Mouse (Mus musculus): ENCODE measurements around the gene Pafah1b2. TPM values are rescaled to one million over a fixed set of nuclear protein-coding genes. Genes with fewer than 3 reads are reported as not detected.

Gene Pafah1b2
- polyA plus RNA-seq, 1 experiment from 2014 or later, result 148 TPM

GRCm38 (mm10) chr9:46033862-46034261 is 21.4 kb upstream of the Pafah1b2 start:
- 62% methylated on average over 3 of the region's 3 CpGs for WGBS

DNA sequence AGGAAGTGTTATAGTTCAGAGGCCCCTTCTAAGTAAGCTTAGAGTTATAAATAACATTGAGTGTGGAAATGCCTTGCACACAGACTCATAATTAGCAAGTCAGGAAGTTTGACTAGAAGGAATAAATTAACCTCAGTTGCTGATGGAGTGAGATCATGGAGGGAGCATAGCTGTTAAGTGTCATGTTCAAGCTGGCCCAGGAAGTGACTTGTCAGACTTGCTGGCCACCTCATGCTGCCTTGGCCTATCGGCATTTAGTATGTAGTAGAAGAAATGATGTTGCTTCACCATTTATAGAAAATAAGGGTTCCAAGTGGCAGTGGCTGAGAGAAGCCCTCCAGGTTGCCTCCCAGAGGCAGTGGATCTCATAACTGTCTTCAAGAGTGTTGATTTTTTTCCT is 20.6 kb upstream of the Pafah1b2 start:
- H3K9ac ChIP-seq (ENCODE audit: low read length), result peak overlapping the region; percentile 21; the same call in 1 of the 2 replicates
- H3K27me3 ChIP-seq (ENCODE audit: control insufficient read depth, insufficient read depth, low read length), result no peaks in the 10 kb centered on the region
- peaks cover 30 to 47% of the 10 kb centered on the region in 2 experiments for H3K4me1 ChIP-seq (ENCODE audit: control insufficient read depth in 2 of 2, insufficient read depth in 2 of 2, low read length in 2 of 2)
- H3K9me3 ChIP-seq (ENCODE audit: control insufficient read depth, low read length), result no peaks in the 10 kb centered on the region
- WGBS, result 49% methylated on average over 1 of the region's 1 CpGs
- peak overlapping the region; percentile 33; the same call in 1 of the 2 replicates for H3K4me2 ChIP-seq (ENCODE audit: low read length)
- H3K27ac ChIP-seq (replicated peaks in 1 of 2; ENCODE audit: control insufficient read depth in 1 of 2, insufficient read depth in 1 of 2, low read depth in 2 of 2, low read length in 2 of 2), result peak overlapping the region in 1 of 2 experiments; percentile 51; a peak in 2 of 4 replicates
- no peaks in the 10 kb centered on the region for H3K36me3 ChIP-seq (ENCODE audit: control insufficient read depth, insufficient read depth, low read length)
- no peak for ATAC-seq (ENCODE audit: insufficient number of reproducible peaks, insufficient read depth, low FRiP score, low read depth)
- no peak overlapping the region for H3K4me3 ChIP-seq (ENCODE audit: control insufficient read depth in 1 of 2, insufficient read depth in 1 of 2, low read depth in 1 of 2, low read length in 2 of 2)

More at GRCm38 (mm10) chr9:46033862-46034261, 21.4 kb upstream of the Pafah1b2 start:
- Histone ChIP-seq H3K9ac (ENCODE audit: low read length) (no peak overlapping the region), H3K9me3 (ENCODE audit: control insufficient read depth, low read length) (no peaks in the 10 kb centered on the region), H3K36me3 (ENCODE audit: control insufficient read depth, insufficient read depth, low read length) (no peaks in the 10 kb centered on the region), H3K4me2 (ENCODE audit: low read length) (no peak overlapping the region), H3K27ac (replicated peaks in 1 of 2; ENCODE audit: control insufficient read depth in 1 of 2, insufficient read depth in 1 of 2, low read depth in 2 of 2, low read length in 2 of 2) (no peak overlapping the region), H3K4me3 (ENCODE audit: control insufficient read depth in 1 of 2, insufficient read depth in 1 of 2, low read depth in 1 of 2, low read length in 2 of 2) (no peak overlapping the region), H3K4me1 (ENCODE audit: control insufficient read depth in 2 of 2, insufficient read depth in 2 of 2, low read length in 2 of 2) (peaks cover 32 to 47% of the 10 kb centered on the region in 2 experiments), H3K27me3 (ENCODE audit: control insufficient read depth, insufficient read depth, low read length) (no peaks in the 10 kb centered on the region)
- ATAC-seq (ENCODE audit: insufficient number of reproducible peaks, insufficient read depth, low FRiP score, low read depth), result no peak

GRCm38 (mm10) chr9:46032190-46032589 is 19.7 kb upstream of the Pafah1b2 start:
- Histone ChIP-seq H3K36me3 (ENCODE audit: control insufficient read depth, insufficient read depth, low read length) (no peaks in the 10 kb centered on the region), H3K9ac (ENCODE audit: low read length) (peak overlapping the region; percentile 21; the same call in 1 of the 2 replicates), H3K9me3 (ENCODE audit: control insufficient read depth, low read length) (no peaks in the 10 kb centered on the region), H3K4me2 (ENCODE audit: low read length) (peak overlapping the region; percentile 33), H3K27ac (replicated peaks in 1 of 2; ENCODE audit: control insufficient read depth in 1 of 2, insufficient read depth in 1 of 2, low read depth in 2 of 2, low read length in 2 of 2) (peak overlapping the region; percentile 17 to 51; a peak in 3 of 4 replicates), H3K4me1 (ENCODE audit: control insufficient read depth in 2 of 2, insufficient read depth in 2 of 2, low read length in 2 of 2) (peaks cover 32 to 47% of the 10 kb centered on the region in 2 experiments), H3K4me3 (ENCODE audit: control insufficient read depth in 1 of 2, insufficient read depth in 1 of 2, low read depth in 1 of 2, low read length in 2 of 2) (no peak overlapping the region), H3K27me3 (ENCODE audit: control insufficient read depth, insufficient read depth, low read length) (no peaks in the 10 kb centered on the region)
- ATAC-seq (ENCODE audit: insufficient number of reproducible peaks, insufficient read depth, low FRiP score, low read depth), result no peak
- 16% methylated on average over 6 of the region's 6 CpGs for WGBS

DNA sequence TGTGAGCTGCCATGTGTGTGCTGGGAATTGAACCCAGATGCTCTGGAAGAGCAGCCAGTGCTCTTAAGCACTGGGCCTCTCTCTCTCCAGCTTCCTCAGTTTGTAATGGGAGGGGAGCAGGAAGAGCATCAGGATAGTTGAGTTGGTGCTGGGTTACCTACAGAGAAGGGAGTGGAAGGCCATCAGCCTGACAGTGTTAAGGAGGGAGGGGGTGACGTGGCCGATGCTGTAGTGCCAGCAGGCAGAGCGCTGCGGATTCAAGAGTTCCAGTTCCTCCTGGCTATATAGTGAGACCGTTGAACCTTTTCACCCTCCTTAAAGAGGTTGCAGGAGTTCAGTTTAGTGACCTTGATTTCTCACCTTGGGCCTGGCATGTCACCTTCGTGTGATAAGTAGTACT is 18.5 kb upstream of the Pafah1b2 start:
- 47% methylated on average over 6 of the region's 6 CpGs for WGBS
- H3K27ac ChIP-seq (replicated peaks in 1 of 2; ENCODE audit: control insufficient read depth in 1 of 2, insufficient read depth in 1 of 2, low read depth in 2 of 2, low read length in 2 of 2), result peak overlapping the region; percentile 55 to 59
- H3K4me3 ChIP-seq (ENCODE audit: control insufficient read depth in 1 of 2, insufficient read depth in 1 of 2, low read depth in 1 of 2, low read length in 2 of 2), result no peak overlapping the region
- H3K4me1 ChIP-seq (ENCODE audit: control insufficient read depth in 2 of 2, insufficient read depth in 2 of 2, low read length in 2 of 2), result peaks cover 32 to 47% of the 10 kb centered on the region in 2 experiments
- ATAC-seq (ENCODE audit: insufficient number of reproducible peaks, insufficient read depth, low FRiP score, low read depth), result no peak
- no peaks in the 10 kb centered on the region for H3K36me3 ChIP-seq (ENCODE audit: control insufficient read depth, insufficient read depth, low read length)
- no peaks in the 10 kb centered on the region for H3K27me3 ChIP-seq (ENCODE audit: control insufficient read depth, insufficient read depth, low read length)
- no peak overlapping the region for H3K9ac ChIP-seq (ENCODE audit: low read length)
- H3K4me2 ChIP-seq (ENCODE audit: low read length), result no peak overlapping the region
- H3K9me3 ChIP-seq (ENCODE audit: control insufficient read depth, low read length), result no peaks in the 10 kb centered on the region

DNA sequence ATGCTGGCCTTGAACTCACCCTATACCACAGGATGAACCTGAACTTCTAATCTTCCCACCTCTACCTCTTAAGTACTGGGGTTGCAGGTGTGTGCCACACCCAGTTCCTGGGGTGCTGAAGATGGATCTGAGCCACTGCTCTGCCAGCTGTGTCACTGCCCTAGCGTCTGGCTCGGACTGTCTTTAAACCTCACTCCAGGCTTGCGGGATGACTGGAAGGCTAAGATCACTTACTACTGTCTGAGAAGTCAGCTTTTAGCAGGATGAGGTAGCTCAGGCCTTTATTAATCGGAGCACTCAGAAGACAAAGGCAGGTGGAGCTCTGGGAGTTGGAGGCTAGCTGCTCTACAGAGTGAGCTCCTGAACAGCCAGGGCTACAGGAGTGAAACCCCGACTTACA is 17.7 kb upstream of the Pafah1b2 start:
- Histone ChIP-seq H3K4me3 (ENCODE audit: control insufficient read depth in 1 of 2, insufficient read depth in 1 of 2, low read depth in 1 of 2, low read length in 2 of 2) (no peak overlapping the region), H3K27me3 (ENCODE audit: control insufficient read depth, insufficient read depth, low read length) (no peaks in the 10 kb centered on the region), H3K9ac (ENCODE audit: low read length) (0 out of 2 replicates have a peak overlapping the region, but pooled peaks have one; percentile 30), H3K27ac (replicated peaks in 1 of 2; ENCODE audit: control insufficient read depth in 1 of 2, insufficient read depth in 1 of 2, low read depth in 2 of 2, low read length in 2 of 2) (no peak overlapping the region), H3K4me2 (ENCODE audit: low read length) (no peak overlapping the region), H3K36me3 (ENCODE audit: control insufficient read depth, insufficient read depth, low read length) (no peaks in the 10 kb centered on the region), H3K9me3 (ENCODE audit: control insufficient read depth, low read length) (no peaks in the 10 kb centered on the region), H3K4me1 (ENCODE audit: control insufficient read depth in 2 of 2, insufficient read depth in 2 of 2, low read length in 2 of 2) (peaks cover 27 to 41% of the 10 kb centered on the region in 2 experiments)
- no peak for ATAC-seq (ENCODE audit: insufficient number of reproducible peaks, insufficient read depth, low FRiP score, low read depth)
- 82% methylated on average over 5 of the region's 5 CpGs for WGBS

DNA sequence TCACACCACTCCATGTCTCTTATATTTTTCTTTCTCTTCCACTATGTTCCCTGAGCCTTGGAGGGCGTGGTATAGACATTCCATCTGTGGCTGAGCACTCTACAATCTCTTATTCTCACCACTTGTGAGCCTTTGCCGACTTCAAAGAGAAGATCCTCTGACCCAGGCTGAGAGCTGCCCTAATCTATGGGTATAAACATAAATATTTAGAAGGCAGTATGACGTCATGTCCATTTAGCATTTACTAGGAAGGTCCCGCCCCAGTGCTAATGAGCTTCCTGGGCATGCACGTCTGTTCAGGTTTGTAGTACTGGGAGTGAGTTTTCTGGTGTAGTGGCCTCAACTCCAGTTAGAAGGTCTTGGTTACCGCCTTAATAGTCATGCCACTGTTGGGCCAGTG is 17.0 kb upstream of the Pafah1b2 start:
- ATAC-seq (ENCODE audit: insufficient number of reproducible peaks, insufficient read depth, low FRiP score, low read depth), result no peak
- H3K9ac ChIP-seq (ENCODE audit: low read length), result no peak overlapping the region
- 67% methylated on average over 6 of the region's 6 CpGs for WGBS

GRCm38 (mm10) chr9:46027994-46028393 is 15.5 kb upstream of the Pafah1b2 start:
- Histone ChIP-seq H3K27ac (replicated peaks in 1 of 2; ENCODE audit: control insufficient read depth in 1 of 2, insufficient read depth in 1 of 2, low read depth in 2 of 2, low read length in 2 of 2) (no peak overlapping the region), H3K4me3 (ENCODE audit: control insufficient read depth in 1 of 2, insufficient read depth in 1 of 2, low read depth in 1 of 2, low read length in 2 of 2) (no peak overlapping the region), H3K27me3 (ENCODE audit: control insufficient read depth, insufficient read depth, low read length) (no peaks in the 10 kb centered on the region), H3K36me3 (ENCODE audit: control insufficient read depth, insufficient read depth, low read length) (no peaks in the 10 kb centered on the region), H3K4me2 (ENCODE audit: low read length) (no peak overlapping the region), H3K4me1 (ENCODE audit: control insufficient read depth in 2 of 2, insufficient read depth in 2 of 2, low read length in 2 of 2) (peaks cover 17 to 29% of the 10 kb centered on the region in 2 experiments), H3K9me3 (ENCODE audit: control insufficient read depth, low read length) (no peaks in the 10 kb centered on the region), H3K9ac (ENCODE audit: low read length) (no peak overlapping the region)
- 50% methylated on average over 8 of the region's 8 CpGs for WGBS
- no peak for ATAC-seq (ENCODE audit: insufficient number of reproducible peaks, insufficient read depth, low FRiP score, low read depth)

More for the DNA sequence above, 17.0 kb upstream of the Pafah1b2 start:
- Histone ChIP-seq H3K4me2 (ENCODE audit: low read length) (no peak overlapping the region), H3K27ac (replicated peaks in 1 of 2; ENCODE audit: control insufficient read depth in 1 of 2, insufficient read depth in 1 of 2, low read depth in 2 of 2, low read length in 2 of 2) (no peak overlapping the region), H3K27me3 (ENCODE audit: control insufficient read depth, insufficient read depth, low read length) (no peaks in the 10 kb centered on the region), H3K4me1 (ENCODE audit: control insufficient read depth in 2 of 2, insufficient read depth in 2 of 2, low read length in 2 of 2) (peaks cover 23 to 35% of the 10 kb centered on the region in 2 experiments), H3K9me3 (ENCODE audit: control insufficient read depth, low read length) (no peaks in the 10 kb centered on the region), H3K36me3 (ENCODE audit: control insufficient read depth, insufficient read depth, low read length) (no peaks in the 10 kb centered on the region), H3K4me3 (ENCODE audit: control insufficient read depth in 1 of 2, insufficient read depth in 1 of 2, low read depth in 1 of 2, low read length in 2 of 2) (no peak overlapping the region)
